Comparison of ENCODE assay signal across 40 mouse cellular contexts in genomic region chr12:11158670-11159069, GRCm38 (mm10). TPM values are rescaled to one million over a fixed set of nuclear protein-coding genes. Genes with fewer than 3 reads are reported as not detected.
"Had no signal": no experiment of that assay in that cellular context is flagged by ENCODE, and none has a peak within 500 bp of the region (broad histone marks: within the 10 kb centered on the region; RNA-seq: fewer than 3 reads in every experiment).

No protein-coding gene starts in this region.

- H3K4me3 ChIP-seq: embryonic facial prominence, embryonic 10.5 days; embryonic facial prominence, embryonic 12.5 days; embryonic facial prominence, embryonic 13.5 days; embryonic facial prominence, embryonic 15.5 days; erythroblast, embryonic 14.5 days; forebrain, embryonic 10.5 days; forebrain, embryonic 12.5 days; forebrain, embryonic 13.5 days; forebrain, embryonic 15.5 days; gastrocnemius, adult 2 months had no signal

- H3K4me1 ChIP-seq: embryonic facial prominence, embryonic 10.5 days; embryonic facial prominence, embryonic 12.5 days; embryonic facial prominence, embryonic 13.5 days; embryonic facial prominence, embryonic 15.5 days; forebrain, embryonic 10.5 days; forebrain, embryonic 12.5 days; forebrain, embryonic 13.5 days; forebrain, embryonic 15.5 days had no signal

- H3K27me3 ChIP-seq: embryonic facial prominence, embryonic 12.5 days; embryonic facial prominence, embryonic 13.5 days; embryonic facial prominence, embryonic 15.5 days; forebrain, embryonic 12.5 days; forebrain, embryonic 13.5 days; forebrain, embryonic 15.5 days had no signal

- H3K36me3 ChIP-seq: embryonic facial prominence, embryonic 10.5 days; embryonic facial prominence, embryonic 12.5 days; embryonic facial prominence, embryonic 13.5 days; embryonic facial prominence, embryonic 15.5 days; forebrain, embryonic 10.5 days; forebrain, embryonic 12.5 days; forebrain, embryonic 15.5 days had no signal

- H3K27ac ChIP-seq: embryonic facial prominence, embryonic 10.5 days; embryonic facial prominence, embryonic 12.5 days; embryonic facial prominence, embryonic 13.5 days; embryonic facial prominence, embryonic 15.5 days; forebrain, embryonic 10.5 days; forebrain, embryonic 12.5 days; forebrain, embryonic 13.5 days; forebrain, embryonic 15.5 days; gastrocnemius, adult 2 months had no signal

- DNase-seq: cerebellum, adult 2 months; cerebellum, adult 8-10 months; cerebellum, adult 9-10 months; cerebellum, adult 9-11 months; cerebellum, postnatal 10 days; cerebellum, postnatal 14 days; cerebellum, postnatal 25 days; cerebellum, postnatal 36 days; embryo, embryonic 11 days; forebrain, postnatal 0 days; gastrocnemius, adult 2 months; gastrocnemius, postnatal 10 days; gastrocnemius, postnatal 14 days; gastrocnemius, postnatal 25 days; gastrocnemius, postnatal 36 days; heart, adult 18-20 months had no signal

- H3K9me3 ChIP-seq: embryonic facial prominence, embryonic 10.5 days; embryonic facial prominence, embryonic 12.5 days; embryonic facial prominence, embryonic 13.5 days; embryonic facial prominence, embryonic 15.5 days; forebrain, embryonic 10.5 days; forebrain, embryonic 12.5 days; forebrain, embryonic 13.5 days; forebrain, embryonic 15.5 days had no signal

- H3K9ac ChIP-seq: embryonic facial prominence, embryonic 12.5 days; embryonic facial prominence, embryonic 13.5 days; embryonic facial prominence, embryonic 15.5 days; forebrain, embryonic 12.5 days; forebrain, embryonic 13.5 days; forebrain, embryonic 15.5 days; forebrain, postnatal 0 days had no signal

RNA-seq across cellular contexts. Expression of gene Kcns3, which starts 7.8 kb away (rescaled TPM):
- total RNA-seq: common myeloid progenitor, adult 5-6 weeks; granulocyte monocyte progenitor cell, adult 5-6 weeks had no signal
- polyA plus RNA-seq: erythroblast, embryonic 14.5 days had no signal

RNA-seq across cellular contexts. Expression of gene Msgn1, which starts 50.1 kb away (rescaled TPM):
- total RNA-seq: common myeloid progenitor, adult 5-6 weeks; forebrain, postnatal 0 days; gastrocnemius, adult 18-20 months; gastrocnemius, adult 2 months; gastrocnemius, adult 8-10 months; gastrocnemius, postnatal 10 days; gastrocnemius, postnatal 14 days; gastrocnemius, postnatal 25 days; gastrocnemius, postnatal 36 days; gastrocnemius, postnatal 4 days; granulocyte monocyte progenitor cell, adult 5-6 weeks; heart, adult 18-20 months; heart, adult 8-10 months had no signal
- polyA plus RNA-seq: cerebellum, adult 2 months; cortical plate, adult 2 months; embryonic facial prominence, embryonic 10.5 days; embryonic facial prominence, embryonic 11.5 days; embryonic facial prominence, embryonic 12.5 days; embryonic facial prominence, embryonic 13.5 days; embryonic facial prominence, embryonic 14.5 days; embryonic facial prominence, embryonic 15.5 days; erythroblast, embryonic 14.5 days; forebrain, embryonic 10.5 days; forebrain, embryonic 11.5 days; forebrain, embryonic 12.5 days; forebrain, embryonic 13.5 days; forebrain, embryonic 14.5 days; forebrain, embryonic 15.5 days; forebrain, embryonic 16.5 days; forebrain, postnatal 0 days; frontal cortex, adult 2 months; gonadal fat pad, adult 2 months; heart, embryonic 11.5 days had no signal
